In genomic region chr7:24539686-24540085, GRCm38 (mm10) we compare ENCODE assay signal across 18 mouse cellular contexts. TPM values are rescaled to one million over a fixed set of nuclear protein-coding genes. Genes with fewer than 3 reads are reported as not detected.
"Had no signal": no experiment of that assay in that cellular context is flagged by ENCODE, and none has a peak within 500 bp of the region (broad histone marks: within the 10 kb centered on the region; RNA-seq: fewer than 3 reads in every experiment).

No protein-coding gene starts in this region.

- H3K4me2 ChIP-seq: lung, embryonic 15.5 days; midbrain, embryonic 12.5 days; neural tube, embryonic 13.5 days; neural tube, embryonic 15.5 days had no signal

- H3K27ac ChIP-seq: liver, embryonic 14.5 days; lung, embryonic 15.5 days; midbrain, embryonic 10.5 days; midbrain, embryonic 12.5 days; neural tube, embryonic 13.5 days; neural tube, embryonic 15.5 days had no signal

- H3K9me3 ChIP-seq: lung, embryonic 15.5 days; midbrain, embryonic 12.5 days; neural tube, embryonic 13.5 days; neural tube, embryonic 15.5 days had no signal

- ATAC-seq: midbrain, embryonic 16.5 days had no signal

- H3K4me1 ChIP-seq: lung, embryonic 15.5 days; midbrain, embryonic 10.5 days had no signal

- H3K27me3 ChIP-seq: lung, embryonic 15.5 days; midbrain, embryonic 12.5 days; neural tube, embryonic 13.5 days; neural tube, embryonic 15.5 days had no signal

- H3K4me3 ChIP-seq: lung, embryonic 15.5 days; midbrain, embryonic 10.5 days; midbrain, embryonic 12.5 days; myocyte; neural tube, embryonic 13.5 days; neural tube, embryonic 15.5 days had no signal

- DNase-seq: lung, postnatal 10 days; lung, postnatal 4 days; midbrain, embryonic 14.5 days; right cerebral cortex, postnatal 14 days; thymus, adult 18-20 months; thymus, postnatal 14 days; thymus, postnatal 36 days had no signal

- H3K9ac ChIP-seq: liver, embryonic 14.5 days; lung, embryonic 15.5 days; midbrain, embryonic 12.5 days; neural tube, embryonic 13.5 days; neural tube, embryonic 15.5 days had no signal

RNA-seq across cellular contexts. Expression of gene Pinlyp, which starts 6.2 kb away (rescaled TPM):
- polyA plus RNA-seq: liver, embryonic 14.5 days; liver, embryonic 16.5 days; midbrain, embryonic 12.5 days; midbrain, embryonic 14.5 days; midbrain, embryonic 16.5 days; neural tube, embryonic 11.5 days; neural tube, embryonic 13.5 days; neural tube, embryonic 15.5 days had no signal

RNA-seq across cellular contexts. Expression of gene AC161166.1, which starts 27.4 kb away (rescaled TPM):
- polyA plus RNA-seq: liver, embryonic 14.5 days; liver, embryonic 16.5 days; spleen, adult 2 months had no signal
